Mouse (Mus musculus) layer of hippocampus, adult 8-10 months (tissue): ENCODE data around the gene Lclat1. TPM values are rescaled to one million over a fixed set of nuclear protein-coding genes. Genes with fewer than 3 reads are reported as not detected.

Experiments
- DNase-seq, 2 experiments: peaks; one replicate each; pipeline ENCODE4 v3.0.0; 2022; ENCODE audit warnings: low spot score in 2 of 2
- total RNA-seq, 4 experiments: library from RNA; stranded (reverse); gene quantifications; 2 replicates each; pipeline ENCODE4 v1.2.4; 2022

Gene Lclat1
- total RNA-seq, result 10 to 100 TPM; 32.0 to 37.2 (median 36.6) TPM

DNA sequence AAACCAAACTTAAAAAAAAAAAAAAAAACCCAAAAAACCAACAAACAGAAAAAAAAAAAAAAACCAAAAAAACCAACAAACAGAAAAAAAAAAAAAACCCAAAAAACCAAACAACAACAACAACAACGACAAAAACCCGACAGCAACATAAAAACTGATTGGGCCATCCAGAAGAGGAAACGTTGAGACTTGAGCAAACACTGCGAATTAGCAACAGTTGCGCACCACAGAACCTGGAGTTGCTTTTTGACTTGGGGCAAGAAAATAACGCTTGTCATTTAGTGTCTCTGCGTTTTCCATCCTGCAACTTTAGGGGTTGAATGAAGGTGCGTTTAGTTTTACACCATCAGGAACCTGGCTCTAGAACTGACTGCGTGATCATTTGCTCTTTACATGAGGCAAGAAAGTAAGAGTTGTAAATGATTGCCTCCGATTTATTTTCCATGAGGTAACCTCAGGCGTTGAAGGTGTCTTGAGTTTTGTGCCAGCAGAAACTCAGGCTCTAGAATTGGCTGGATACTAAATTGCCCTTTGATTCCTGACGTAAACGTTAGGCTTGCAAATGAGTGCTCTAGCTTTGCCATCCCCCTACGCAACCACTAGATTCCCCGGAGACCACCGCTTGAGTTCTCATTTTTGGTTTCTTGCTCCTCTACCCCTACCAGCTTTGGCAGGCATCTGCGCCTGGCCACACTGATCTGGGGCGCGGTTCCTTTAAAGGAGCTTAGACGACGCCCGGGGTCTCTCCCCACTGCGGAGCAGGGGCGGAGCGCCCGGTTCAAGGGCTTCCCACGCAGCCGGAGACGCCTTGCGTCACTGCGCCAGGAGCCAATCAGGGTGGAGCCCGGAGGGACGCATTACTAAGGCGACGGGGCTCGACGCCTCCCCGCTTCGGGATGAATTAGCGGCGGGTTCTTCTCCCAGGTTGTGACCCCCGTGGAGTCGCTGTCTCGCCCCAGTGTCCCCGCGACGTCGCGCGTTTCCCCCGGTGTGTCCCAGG is at the start of gene Lclat1:
TSS of gene Lclat1 (plus strand) at position 828 of the 1,000 bp plus-strand sequence.
- DNase-seq, result peak; percentile 92 to 94

DNA sequence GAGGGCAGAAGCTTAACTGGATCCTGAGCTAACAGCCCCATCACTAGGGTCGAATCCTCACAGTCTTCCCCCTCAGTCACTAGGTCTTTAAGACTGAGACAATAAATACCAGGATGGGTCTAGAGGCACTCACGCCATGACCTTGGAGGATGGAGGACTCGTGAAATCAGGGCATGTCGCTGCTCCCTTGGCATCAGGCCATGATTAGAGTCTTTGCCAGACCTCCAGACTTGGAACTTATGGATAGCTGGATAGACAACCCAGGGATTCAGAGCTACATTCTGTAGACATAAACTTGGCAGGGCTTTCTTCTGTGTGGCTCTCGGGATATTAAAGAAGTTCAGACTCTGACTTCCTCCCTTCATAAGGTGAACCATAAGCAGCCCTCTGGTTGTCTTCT is 49.5 kb upstream of the Lclat1 start:
- no peak for DNase-seq

DNA sequence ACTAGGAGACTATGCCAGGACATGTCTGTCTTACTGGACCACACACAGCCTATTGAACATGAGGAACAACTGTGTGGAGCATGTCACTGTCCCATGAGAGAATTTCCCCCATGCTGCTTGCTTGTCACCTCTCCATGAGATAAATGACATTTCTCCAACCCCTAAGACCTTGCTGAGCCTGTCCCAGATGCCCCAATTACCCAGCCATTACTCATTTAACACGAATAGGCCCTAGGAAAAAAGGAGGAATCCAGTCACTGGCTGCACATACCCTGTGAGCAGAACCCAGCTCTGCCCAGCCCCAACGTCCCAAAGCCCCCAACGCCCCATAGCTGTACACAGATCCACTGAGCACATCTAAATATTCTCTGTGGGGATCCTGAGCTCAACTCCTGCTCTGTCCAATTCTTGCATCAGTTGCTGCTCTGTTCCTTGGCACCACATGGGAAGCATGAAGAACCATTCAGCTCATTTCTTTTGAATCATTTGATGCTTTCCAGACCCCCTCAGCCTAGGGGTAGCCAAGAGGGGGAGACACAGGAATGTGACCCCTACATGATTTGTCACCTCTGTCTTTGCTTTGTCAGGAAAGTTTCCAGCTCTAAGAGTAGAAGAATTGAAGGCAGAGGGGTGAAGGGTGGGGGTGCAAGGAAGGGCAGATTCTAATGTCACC is 47.4 kb upstream of the Lclat1 start:
- DNase-seq, result no peak

DNA sequence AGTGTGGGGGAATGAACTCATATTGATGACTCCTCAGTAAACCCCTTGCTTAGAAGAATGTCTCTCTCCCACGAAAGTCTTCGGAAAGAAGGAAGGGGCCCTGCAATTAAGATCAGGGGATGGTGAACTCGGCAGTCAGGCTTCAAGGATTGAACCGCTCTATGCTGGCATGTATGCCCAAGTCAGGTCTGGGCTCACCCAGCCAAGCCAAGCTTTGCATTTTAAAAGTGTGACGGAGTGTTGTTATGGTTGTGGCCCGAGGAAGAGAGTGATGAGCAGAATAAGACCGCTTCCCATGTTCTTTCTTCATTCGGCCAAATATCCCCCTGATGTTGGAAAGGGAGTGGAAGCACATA is 46.9 kb upstream of the Lclat1 start:
- DNase-seq, result no peak

DNA sequence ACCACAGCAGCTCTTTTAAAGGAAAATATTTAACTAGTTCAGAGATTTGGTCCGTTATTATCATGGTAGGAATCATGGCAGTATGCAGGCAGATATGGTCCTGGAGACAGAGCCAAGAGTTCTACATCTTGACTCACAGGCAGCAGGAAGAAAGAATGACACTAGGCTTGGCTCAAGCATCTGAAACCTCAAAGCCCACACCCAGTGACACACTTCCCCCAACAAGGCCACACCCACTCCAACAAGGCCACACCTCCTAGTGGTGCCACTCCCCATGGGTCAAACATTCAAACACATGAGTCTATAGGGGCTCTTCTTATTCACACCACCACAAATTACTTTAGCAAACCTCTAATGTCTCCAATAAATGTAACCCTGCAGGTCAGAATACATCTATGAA is 45.1 kb upstream of the Lclat1 start:
- no peak for DNase-seq

DNA sequence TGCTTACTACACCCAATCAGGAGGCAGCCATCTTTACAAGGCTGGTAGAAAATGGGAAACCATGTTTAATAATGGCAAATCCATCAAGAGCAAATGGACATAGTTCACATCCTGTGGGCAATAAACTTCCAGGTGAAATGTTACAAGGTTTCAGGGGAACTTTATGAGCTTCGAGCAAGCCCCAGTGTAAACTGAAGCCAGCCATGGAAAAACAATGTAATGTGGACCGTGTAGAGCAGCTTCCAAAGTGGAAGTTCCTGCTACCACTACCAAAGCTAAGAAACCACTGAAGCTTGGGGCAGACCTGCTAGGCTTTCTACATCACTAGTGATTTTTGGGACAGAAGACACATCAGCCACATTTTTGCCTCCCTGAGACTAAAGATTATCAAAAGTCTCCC is 44.5 kb upstream of the Lclat1 start:
- no peak for DNase-seq

DNA sequence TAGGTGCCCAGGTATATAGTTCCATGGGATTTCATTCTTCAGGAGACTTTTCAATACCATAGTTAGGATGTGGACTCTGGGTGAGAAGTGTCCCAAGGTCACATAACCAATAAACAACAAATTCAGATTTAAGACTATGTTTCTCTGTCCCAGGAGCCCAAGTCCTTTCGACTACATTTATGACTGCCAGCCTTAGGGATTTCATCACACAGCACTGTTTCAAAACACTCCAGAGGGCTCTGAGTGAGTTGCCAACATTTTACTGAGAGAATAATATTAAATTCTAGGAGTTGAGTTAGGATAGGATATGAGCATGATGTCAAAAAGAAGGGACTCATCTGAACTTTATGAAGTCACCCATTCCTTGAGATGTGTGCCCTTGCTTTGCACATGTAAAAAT is 44.0 kb upstream of the Lclat1 start:
- no peak for DNase-seq

DNA sequence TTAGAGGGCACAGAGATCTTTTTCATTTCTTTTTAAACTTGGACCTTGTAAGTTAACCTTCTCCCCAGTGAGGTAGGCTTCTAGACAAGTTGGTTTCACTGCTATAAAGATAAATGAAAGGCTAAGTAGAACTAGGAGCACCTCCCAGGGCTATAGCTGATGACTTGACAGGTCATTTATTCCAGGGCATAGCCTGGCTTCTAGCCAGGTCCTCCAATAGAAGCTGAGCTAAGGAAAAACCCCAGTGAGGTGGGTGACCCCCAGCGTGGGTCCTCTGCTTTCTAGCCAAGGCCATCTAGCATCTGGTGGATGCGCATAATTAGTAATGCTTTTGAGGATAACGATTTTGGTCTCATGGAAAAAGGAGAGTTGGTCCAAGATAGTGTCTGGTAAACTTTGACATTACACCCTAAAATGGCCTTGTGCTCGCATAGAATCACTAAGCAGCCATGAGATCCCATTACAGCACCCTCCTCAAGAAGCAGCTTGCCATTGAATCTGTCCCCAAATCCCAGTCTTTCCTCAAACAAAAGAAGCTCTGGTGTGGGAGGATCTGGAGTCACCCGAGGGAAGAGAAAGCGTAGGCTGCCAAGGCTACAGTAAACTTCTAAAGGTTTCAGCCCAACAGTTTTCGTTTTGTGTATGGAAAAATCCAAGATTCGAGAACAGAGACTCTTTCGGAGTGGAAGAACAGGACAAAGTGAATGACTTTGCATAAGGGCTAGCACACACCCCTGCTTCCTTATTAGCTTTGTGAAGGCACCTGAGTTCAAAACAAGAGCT is 41.2 kb upstream of the Lclat1 start:
- no peak for DNase-seq

DNA sequence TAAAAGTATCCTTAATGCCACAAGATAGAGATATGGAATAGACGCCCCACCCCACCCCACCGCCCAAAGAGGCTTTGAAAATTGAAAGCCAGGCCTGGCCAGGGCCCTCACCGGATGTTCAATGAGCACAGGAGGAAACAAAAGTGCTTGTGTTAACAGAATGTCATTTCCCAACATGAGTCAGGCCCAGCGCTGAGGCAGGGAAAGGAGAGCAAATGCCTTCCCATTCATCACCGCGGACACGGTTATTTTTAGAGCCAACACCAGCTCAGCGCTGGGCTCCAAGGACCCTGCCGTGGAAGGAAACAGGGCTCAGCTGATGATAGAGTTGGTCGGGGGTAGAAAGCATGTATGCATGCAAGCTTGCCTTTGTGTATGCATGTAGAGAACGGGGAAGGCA is 40.4 kb upstream of the Lclat1 start:
- no peak for DNase-seq

DNA sequence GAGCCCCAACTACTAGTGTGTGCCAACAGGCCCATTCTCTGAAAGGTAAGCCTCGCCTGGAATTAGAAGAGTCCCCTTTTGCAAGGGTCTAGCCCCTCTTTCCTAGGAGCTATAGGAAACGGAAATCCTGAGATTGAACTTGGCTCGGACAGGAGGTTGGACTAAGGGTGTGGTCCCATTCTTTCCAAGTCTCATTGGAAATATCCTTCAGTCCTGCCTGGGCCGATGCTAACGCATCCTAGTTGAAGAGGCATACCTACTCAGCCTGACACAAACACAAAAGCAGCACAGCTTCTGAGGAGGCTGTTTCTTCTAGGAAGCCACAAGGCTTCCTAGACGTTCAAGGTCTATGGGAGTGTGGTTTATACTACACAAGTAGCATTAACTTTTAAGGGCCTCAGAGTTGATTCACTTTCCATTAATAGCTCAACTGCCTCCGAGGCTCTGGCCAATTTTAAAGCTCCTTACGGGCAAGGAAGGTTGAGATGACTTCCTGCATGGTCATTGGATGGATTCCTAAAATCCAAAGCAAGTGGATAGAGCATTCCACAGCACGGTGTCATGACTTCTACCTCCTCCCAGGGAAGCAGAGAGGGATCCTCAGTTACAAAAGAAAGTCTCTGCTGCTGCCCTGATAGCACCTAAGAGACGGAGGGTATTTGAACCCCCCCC is 39.3 kb upstream of the Lclat1 start:
- DNase-seq, result no peak

DNA sequence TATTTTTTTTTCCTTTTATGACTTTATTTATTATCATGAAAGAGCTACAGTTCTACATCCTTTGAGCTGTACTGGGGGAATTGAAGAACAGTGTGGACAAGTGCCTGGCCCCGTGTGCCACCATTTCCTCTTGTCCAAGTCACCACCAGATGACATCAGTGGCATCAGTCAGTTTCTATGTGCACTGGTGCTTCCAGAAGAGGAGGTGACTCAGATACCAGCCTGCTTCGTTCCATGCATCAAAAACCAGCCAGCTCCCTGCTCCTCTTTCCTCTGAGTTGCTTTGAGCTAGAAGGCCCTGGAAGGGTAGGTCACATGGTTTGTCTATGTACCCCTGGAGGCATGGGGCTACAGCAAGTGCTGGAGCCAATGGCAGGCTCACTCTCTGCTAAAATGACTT is 37.3 kb upstream of the Lclat1 start:
- no peak for DNase-seq

DNA sequence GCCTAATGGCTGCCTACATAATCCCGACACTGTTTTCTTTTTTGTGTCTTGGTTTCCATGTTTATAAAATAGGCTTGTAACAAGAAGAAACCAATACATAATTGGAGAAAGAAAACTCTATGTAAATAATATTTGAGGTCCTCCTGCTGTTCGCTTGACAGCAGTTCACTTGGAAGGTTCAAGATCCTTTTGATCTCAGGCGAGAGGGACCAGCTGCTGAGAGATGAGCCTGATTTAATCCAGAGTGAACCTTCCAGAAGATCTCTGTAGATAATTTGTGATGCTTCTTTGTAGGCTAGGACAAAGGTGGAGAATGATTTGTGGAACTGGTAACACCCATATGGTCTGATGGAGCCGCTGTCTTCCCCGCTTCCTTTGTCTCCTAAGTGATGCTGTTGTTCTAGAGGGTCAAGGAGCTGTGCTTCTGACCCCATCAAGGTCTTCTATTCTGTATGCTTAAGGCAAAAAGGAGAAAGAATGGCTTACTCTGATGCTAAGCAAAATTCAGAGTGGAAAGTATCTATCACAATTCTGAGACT is 36.0 kb upstream of the Lclat1 start:
- DNase-seq, result no peak

DNA sequence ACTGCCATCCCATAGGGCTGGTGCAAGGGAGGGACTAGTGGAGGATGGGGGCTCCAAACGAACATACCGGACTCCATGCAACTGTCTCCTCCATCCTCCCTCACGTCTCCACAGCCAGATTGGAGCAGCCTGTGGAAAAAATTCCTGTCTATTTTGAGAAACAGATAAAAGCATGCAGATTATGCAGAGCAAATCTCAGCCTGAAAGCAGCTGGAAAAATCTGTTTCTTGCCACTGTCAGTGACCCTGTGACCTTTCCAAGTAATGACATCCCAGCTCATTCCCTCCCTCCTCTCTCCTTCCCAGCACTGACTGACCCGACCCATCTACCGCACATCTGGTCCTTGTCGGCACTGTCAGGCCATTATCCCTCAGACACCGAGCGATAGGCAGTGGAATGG is 35.5 kb upstream of the Lclat1 start:
- no peak for DNase-seq

DNA sequence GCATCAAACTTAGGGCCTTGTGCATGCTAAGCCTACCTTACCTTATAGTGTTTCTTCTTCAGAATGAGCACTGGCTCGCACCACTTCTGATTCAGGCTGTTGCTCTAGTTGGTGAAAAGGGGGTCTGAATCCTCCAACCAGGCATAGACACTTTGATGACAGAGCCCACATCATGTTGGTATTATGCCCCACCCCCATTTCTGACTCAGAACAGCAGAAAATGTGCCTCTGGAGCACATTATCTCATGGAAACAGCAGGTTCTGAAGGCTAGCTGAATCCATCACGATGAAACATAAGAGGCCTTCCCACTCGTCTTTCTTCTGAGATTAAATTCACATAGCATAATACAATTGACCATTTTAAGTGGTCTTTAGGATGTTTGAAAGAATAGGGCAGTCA is 33.2 kb upstream of the Lclat1 start:
- no peak for DNase-seq

DNA sequence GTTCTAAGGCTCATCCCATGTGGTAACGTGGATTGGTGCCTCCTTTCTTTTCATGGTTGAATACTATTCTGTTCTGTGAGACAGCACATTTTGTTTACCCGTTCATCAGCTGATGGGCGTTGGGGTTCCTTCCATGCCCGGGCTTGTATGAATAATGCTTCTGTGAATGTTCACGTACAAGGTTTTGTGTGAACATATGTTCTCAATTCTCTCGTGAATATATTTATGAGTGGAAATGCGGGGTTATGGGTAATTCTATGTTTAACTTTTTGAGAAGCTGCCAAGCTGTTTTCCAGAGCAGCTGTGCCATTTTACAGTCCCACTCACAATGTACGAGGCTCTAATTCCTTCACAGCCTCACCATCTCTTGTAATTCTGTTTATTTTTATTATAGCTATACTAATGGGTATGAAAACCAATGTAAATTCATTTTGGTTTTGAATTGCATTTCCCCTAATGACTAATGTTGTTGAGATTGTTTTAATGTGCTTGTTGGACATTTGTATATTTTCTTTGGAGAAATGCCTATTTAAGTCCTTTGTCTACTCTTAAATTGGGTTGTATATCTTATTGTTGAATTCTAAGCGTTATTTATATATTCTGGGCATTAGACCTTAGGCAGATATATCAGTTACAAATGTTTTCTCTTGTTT is 32.4 kb upstream of the Lclat1 start:
- peak; percentile 52 to 58 for DNase-seq

DNA sequence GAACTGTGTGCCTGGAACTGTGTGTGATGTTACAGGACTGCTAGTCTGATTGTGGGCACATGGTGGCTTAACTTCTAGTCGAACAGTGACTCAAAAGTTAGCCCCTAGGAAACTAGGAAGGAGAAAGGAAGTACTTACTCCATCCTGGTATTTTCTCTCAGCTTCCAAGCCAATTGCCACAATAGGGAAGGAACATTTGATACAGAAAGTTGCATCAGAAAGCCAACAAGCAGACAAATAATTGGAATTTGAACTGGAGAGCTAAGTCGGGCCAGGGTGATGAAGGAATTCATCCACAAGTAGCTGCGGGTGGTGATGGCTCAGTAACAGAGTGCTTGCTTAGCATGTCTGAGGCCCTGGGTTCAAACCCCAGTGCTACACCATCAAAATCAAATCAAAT is 30.1 kb upstream of the Lclat1 start:
- no peak for DNase-seq

DNA sequence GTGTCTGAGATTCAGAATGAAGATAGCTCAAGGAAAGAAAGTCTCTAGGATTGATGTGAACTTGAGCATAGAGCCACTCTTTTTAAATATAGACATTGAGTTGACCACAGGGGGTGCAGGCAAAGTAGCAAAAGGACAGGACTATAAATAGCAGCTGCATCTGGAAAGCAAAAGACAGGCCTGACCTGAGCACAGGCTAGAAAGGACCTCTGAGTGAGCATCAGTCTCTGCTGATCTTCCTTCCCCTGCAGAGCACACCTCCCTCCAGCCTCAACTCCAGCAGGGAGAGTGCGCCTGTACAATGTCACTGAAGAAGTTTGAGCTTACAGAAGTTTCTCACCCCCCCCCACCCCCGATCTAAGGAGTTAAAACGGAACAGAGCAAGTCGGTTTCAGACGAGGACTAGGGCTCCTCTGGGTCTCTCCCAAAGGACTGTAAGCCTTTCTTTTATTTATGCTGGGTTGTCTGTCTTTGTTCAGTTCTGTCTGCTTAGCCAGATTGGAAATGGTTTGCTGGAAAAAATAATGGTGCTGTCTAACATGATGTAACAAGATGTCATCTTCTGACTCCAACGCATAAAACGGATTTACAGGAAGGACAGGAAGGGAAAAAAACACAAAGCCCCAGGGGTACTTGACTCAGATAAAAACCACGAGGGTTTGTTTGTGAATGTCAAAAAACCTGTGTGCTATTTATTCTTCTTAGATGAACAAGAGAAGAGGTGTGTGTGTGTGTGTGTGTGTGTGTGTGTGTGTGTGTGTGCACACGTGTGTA is 26.2 kb upstream of the Lclat1 start:
- DNase-seq, result no peak

DNA sequence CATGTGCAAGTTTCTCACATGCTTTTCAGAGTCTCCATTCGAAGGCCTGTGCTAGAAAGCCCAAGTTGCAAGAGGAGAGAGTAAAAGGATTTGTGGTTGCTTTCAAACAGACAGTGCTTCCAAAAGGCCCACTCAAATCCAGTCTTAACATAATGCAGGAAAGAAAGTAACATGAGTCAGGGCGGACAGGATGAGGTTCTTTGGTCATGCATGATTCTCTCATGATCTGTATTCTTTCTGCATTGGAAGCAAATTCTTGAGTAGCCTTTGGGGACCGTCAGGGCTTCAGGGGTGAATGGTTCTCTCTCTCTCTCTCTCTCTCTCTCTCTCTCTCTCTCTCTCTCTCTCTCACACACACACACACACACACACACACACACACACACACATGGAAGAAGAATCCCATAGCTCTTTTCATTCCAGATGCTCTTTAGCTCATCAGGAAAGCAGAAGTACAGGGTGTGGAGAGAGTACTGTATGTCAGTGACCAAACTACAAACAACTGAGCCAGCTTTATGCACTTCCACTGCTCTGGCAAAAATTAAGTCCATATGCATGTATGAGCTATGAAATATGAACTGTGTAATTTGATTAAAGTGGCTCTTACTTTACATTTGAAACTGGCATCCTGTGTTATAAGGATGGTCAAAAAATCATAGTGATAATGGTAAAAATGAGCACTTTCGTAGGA is 25.1 kb upstream of the Lclat1 start:
- no peak for DNase-seq
